Comparison of ENCODE assay signal across 10 mouse cellular contexts in the genomic region with DNA sequence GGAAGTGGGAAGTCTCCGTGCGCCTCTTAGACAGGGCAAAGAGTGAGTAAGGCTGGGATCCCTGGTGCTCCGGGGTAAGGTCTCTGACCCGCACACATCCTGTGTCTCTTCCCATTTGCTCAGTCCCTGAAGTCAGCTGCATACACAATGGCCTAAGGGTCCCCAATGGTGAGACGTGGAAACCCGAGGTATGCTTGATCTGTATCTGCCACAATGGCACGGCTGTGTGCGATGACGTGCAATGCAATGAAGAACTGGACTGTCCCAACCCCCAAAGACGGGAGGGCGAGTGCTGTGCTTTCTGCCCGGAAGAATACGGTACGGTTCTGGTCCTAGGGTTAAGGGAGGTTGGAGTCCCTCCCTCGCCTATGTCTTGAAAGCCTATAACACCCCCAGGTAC. TPM values are rescaled to one million over a fixed set of nuclear protein-coding genes. Genes with fewer than 3 reads are reported as not detected.
DNase-seq lines count a peak whose midpoint lies in the region; ATAC-seq and TF ChIP-seq lines count a peak whose summit lies in the region.
"Had no signal": no experiment of that assay in that cellular context is flagged by ENCODE, and none has a peak within 500 bp of the region (broad histone marks: within the 10 kb centered on the region; RNA-seq: fewer than 3 reads in every experiment).

No protein-coding gene starts in this region.

- H3K9me3 ChIP-seq in lung, embryonic 14.5 days (ENCODE audit: low read depth, low read length) = no peaks in the 10 kb centered on the region
- no peaks in the 10 kb centered on the region for H3K9me3 ChIP-seq in forebrain, embryonic 14.5 days (replicated peaks; ENCODE audit: control insufficient read depth, low read length)
- no peaks in the 10 kb centered on the region for H3K9me3 ChIP-seq in limb, embryonic 15.5 days
- no peaks in the 10 kb centered on the region for H3K9me3 ChIP-seq in stomach, embryonic 14.5 days (ENCODE audit: control insufficient read depth, low read depth, low read length)

- peak; percentile 41 for DNase-seq in lung, embryonic 14.5 days
- no peak for DNase-seq in lung, postnatal 4 days
- no peak for DNase-seq in forebrain, embryonic 14.5 days (ENCODE audit: low spot score)
- DNase-seq in thymus, postnatal 4 days = no peak
- no peak for DNase-seq in left cerebral cortex, adult 2 months (ENCODE audit: extremely low spot score in 1 of 2, low spot score in 2 of 2)
- DNase-seq: adrenal gland, adult 8-10 months had no signal

- peak overlapping the region; percentile 70 for H3K4me2 ChIP-seq in lung, embryonic 14.5 days
- peak overlapping the region; percentile 51 for H3K4me2 ChIP-seq in forebrain, embryonic 14.5 days (ENCODE audit: low read length)
- H3K4me2 ChIP-seq in limb, embryonic 15.5 days = peak overlapping the region; percentile 64
- peak overlapping the region; percentile 78 for H3K4me2 ChIP-seq in stomach, embryonic 14.5 days (replicated peaks; ENCODE audit: low read depth, low read length)

- H3K36me3 ChIP-seq in lung, embryonic 14.5 days (ENCODE audit: insufficient read depth) = peaks cover 51% of the 10 kb centered on the region
- H3K36me3 ChIP-seq in forebrain, embryonic 14.5 days (ENCODE audit: control insufficient read depth, insufficient read depth, low read length) = no peaks in the 10 kb centered on the region
- peaks cover 49% of the 10 kb centered on the region for H3K36me3 ChIP-seq in limb, embryonic 15.5 days
- H3K36me3 ChIP-seq in stomach, embryonic 14.5 days (ENCODE audit: control insufficient read depth, insufficient read depth, low read length) = peaks cover 45% of the 10 kb centered on the region

- H3K27ac ChIP-seq in lung, embryonic 14.5 days (ENCODE audit: low read depth) = peak overlapping the region; percentile 96; the same call in 1 of the 2 replicates
- no peak overlapping the region for H3K27ac ChIP-seq in forebrain, embryonic 14.5 days (ENCODE audit: low read depth, low read length)
- H3K27ac ChIP-seq in limb, embryonic 15.5 days = peak overlapping the region; percentile 97
- H3K27ac ChIP-seq in stomach, embryonic 14.5 days (ENCODE audit: low read length) = peak overlapping the region; percentile 96
- H3K27ac ChIP-seq in left cerebral cortex, adult 2 months = no peak overlapping the region

- intact Hi-C loops in left cerebral cortex, adult 2 months (cut with DNase I) = loop anchor here (1.0 to 5.0 kb wide), 5 partner anchors 71 to 207 kb away; a partner anchor contains a TSS

- TF ChIP-seq CTCF in lung, embryonic 14.5 days (IDR thresholded peaks at IDR 0.05; ENCODE audit: low read depth) = no peak
- TF ChIP-seq CTCF in left cerebral cortex, adult 2 months (IDR thresholded peaks at IDR 0.05) = no peak

- H3K4me1 ChIP-seq in lung, embryonic 14.5 days (ENCODE audit: insufficient read depth) = peaks cover 21% of the 10 kb centered on the region; the same call in 1 of the 2 replicates
- H3K4me1 ChIP-seq in forebrain, embryonic 14.5 days (ENCODE audit: control insufficient read depth, insufficient read depth, low read length) = peaks cover 8% of the 10 kb centered on the region
- peaks cover 85% of the 10 kb centered on the region for H3K4me1 ChIP-seq in limb, embryonic 15.5 days
- H3K4me1 ChIP-seq in stomach, embryonic 14.5 days (ENCODE audit: control insufficient read depth, insufficient read depth, low read length) = peaks cover 35% of the 10 kb centered on the region

- H3K27me3 ChIP-seq in lung, embryonic 14.5 days (ENCODE audit: insufficient read depth, low read length) = no peaks in the 10 kb centered on the region; the same call in 1 of the 2 replicates
- H3K27me3 ChIP-seq in forebrain, embryonic 14.5 days (replicated peaks; ENCODE audit: control insufficient read depth, insufficient read depth, low read length) = peaks cover 53% of the 10 kb centered on the region
- H3K27me3 ChIP-seq in limb, embryonic 15.5 days = 0 out of 2 replicates have a peak, but pooled peaks cover 12% of the 10 kb centered on the region
- H3K27me3 ChIP-seq in stomach, embryonic 14.5 days (ENCODE audit: control insufficient read depth, insufficient read depth, low read length) = no peaks in the 10 kb centered on the region

- WGBS in lung, embryonic 14.5 days = 2% methylated on average over 15 of the region's 15 CpGs
- under 1% methylated on average over 15 of the region's 15 CpGs for WGBS in forebrain, embryonic 14.5 days
- WGBS in limb, embryonic 15.5 days = 3% methylated on average over 15 of the region's 15 CpGs
- 3% methylated on average over 15 of the region's 15 CpGs for WGBS in stomach, embryonic 14.5 days

- no peak; the same call in 1 of the 2 replicates for ATAC-seq in lung, embryonic 14.5 days (ENCODE audit: insufficient read depth)
- no peak for ATAC-seq in forebrain, embryonic 14.5 days
- no peak for ATAC-seq in limb, embryonic 15.5 days (ENCODE audit: insufficient number of reproducible peaks, low FRiP score, low TSS enrichment, low read depth)
- ATAC-seq in stomach, embryonic 14.5 days (ENCODE audit: insufficient number of reproducible peaks, insufficient read depth, low FRiP score, low read depth) = no peak; the same call in 1 of the 2 replicates
- no peak for ATAC-seq in monocyte, adult 5-6 weeks (replicated peaks; ENCODE audit: insufficient number of reproducible peaks, low FRiP score, low TSS enrichment, poor library complexity, severe bottlenecking)

- H3K9ac ChIP-seq in lung, embryonic 14.5 days = peak overlapping the region; percentile 86
- H3K9ac ChIP-seq in forebrain, embryonic 14.5 days (ENCODE audit: low read length) = peak overlapping the region; percentile 41
- peak overlapping the region; percentile 81 for H3K9ac ChIP-seq in limb, embryonic 15.5 days
- peak overlapping the region; percentile 51 for H3K9ac ChIP-seq in stomach, embryonic 14.5 days (replicated peaks; ENCODE audit: low read depth, low read length)

- H3K4me3 ChIP-seq in lung, embryonic 14.5 days (ENCODE audit: low read depth, low read length) = peak overlapping the region; percentile 55
- peak overlapping the region; percentile 23 for H3K4me3 ChIP-seq in forebrain, embryonic 14.5 days (ENCODE audit: low read depth, low read length)
- peak overlapping the region; percentile 61 for H3K4me3 ChIP-seq in limb, embryonic 15.5 days
- peak overlapping the region; percentile 53 for H3K4me3 ChIP-seq in stomach, embryonic 14.5 days (ENCODE audit: low read depth, low read length)
- H3K4me3 ChIP-seq in left cerebral cortex, adult 2 months = no peak overlapping the region; the same call in 1 of the 2 replicates

RNA-seq across cellular contexts. Expression of a gene that starts 1.8 kb away (rescaled TPM):
- 1,035 and 1,062 TPM in 2 replicates for polyA plus RNA-seq in lung, embryonic 14.5 days (2014; fragmentation: Nextera tagmentation; extraction: Ambion mirVana)
- 20.6 and 41.7 TPM in 2 replicates for polyA plus RNA-seq in forebrain, embryonic 14.5 days (2014; fragmentation: Nextera tagmentation; extraction: Ambion mirVana)
- 4,882 and 5,832 TPM in 2 replicates for polyA plus RNA-seq in limb, embryonic 15.5 days (2015; fragmentation: Nextera tagmentation; extraction: Ambion mirVana)
- polyA plus RNA-seq in stomach, embryonic 14.5 days (2014; fragmentation: Nextera tagmentation; extraction: Ambion mirVana) = 1,157 and 1,247 TPM in 2 replicates
- not detected in 3 replicates for total RNA-seq in monocyte, adult 5-6 weeks (2017)
- 10 to 100 TPM; 15.2 to 16.9 TPM for total RNA-seq in left cerebral cortex, adult 2 months (2021)

RNA-seq across cellular contexts. Expression of a gene that starts 29.6 kb away (rescaled TPM):
- polyA plus RNA-seq in lung, embryonic 14.5 days (2014; fragmentation: Nextera tagmentation; extraction: Ambion mirVana) = not detected in 2 replicates
- not detected in 2 replicates for polyA plus RNA-seq in forebrain, embryonic 14.5 days (2014; fragmentation: Nextera tagmentation; extraction: Ambion mirVana)
- polyA plus RNA-seq in limb, embryonic 15.5 days (2015; fragmentation: Nextera tagmentation; extraction: Ambion mirVana) = 0.42 TPM in 1 of 2 replicates, not detected in the other
- not detected in 2 replicates for polyA plus RNA-seq in stomach, embryonic 14.5 days (2014; fragmentation: Nextera tagmentation; extraction: Ambion mirVana)
- total RNA-seq in monocyte, adult 5-6 weeks (2017) = 2.5 TPM in 1 of 3 replicates, not detected in the others
- not detected for total RNA-seq in left cerebral cortex, adult 2 months (2021)
- total RNA-seq: adrenal gland, adult 8-10 months; heart, adult 18-20 months had no signal

RNA-seq across cellular contexts. Expression of a gene that starts 38.3 kb away (rescaled TPM):
- polyA plus RNA-seq in lung, embryonic 14.5 days (2014; fragmentation: Nextera tagmentation; extraction: Ambion mirVana) = 0.35 TPM in 1 of 2 replicates, not detected in the other
- not detected in 2 replicates for polyA plus RNA-seq in forebrain, embryonic 14.5 days (2014; fragmentation: Nextera tagmentation; extraction: Ambion mirVana)
- 7.5 and 18.9 TPM in 2 replicates for polyA plus RNA-seq in limb, embryonic 15.5 days (2015; fragmentation: Nextera tagmentation; extraction: Ambion mirVana)
- 0.30 and 0.46 TPM in 2 replicates for polyA plus RNA-seq in stomach, embryonic 14.5 days (2014; fragmentation: Nextera tagmentation; extraction: Ambion mirVana)
- total RNA-seq in monocyte, adult 5-6 weeks (2017) = not detected in 3 replicates
- total RNA-seq in left cerebral cortex, adult 2 months (2021) = under 1 TPM in 1 of 2 experiments, not detected in 1; 0.35 TPM
- total RNA-seq: adrenal gland, adult 8-10 months had no signal

RNA-seq across cellular contexts. Expression of a gene that starts 53.0 kb away (rescaled TPM):
- polyA plus RNA-seq in lung, embryonic 14.5 days (2014; fragmentation: Nextera tagmentation; extraction: Ambion mirVana) = 13.0 and 14.3 TPM in 2 replicates
- polyA plus RNA-seq in forebrain, embryonic 14.5 days (2014; fragmentation: Nextera tagmentation; extraction: Ambion mirVana) = 20.8 and 21.8 TPM in 2 replicates
- polyA plus RNA-seq in limb, embryonic 15.5 days (2015; fragmentation: Nextera tagmentation; extraction: Ambion mirVana) = 9.7 and 9.9 TPM in 2 replicates
- 13.5 and 14.4 TPM in 2 replicates for polyA plus RNA-seq in stomach, embryonic 14.5 days (2014; fragmentation: Nextera tagmentation; extraction: Ambion mirVana)
- total RNA-seq in monocyte, adult 5-6 weeks (2017) = 127 to 216 TPM (median 141 TPM) in 3 replicates
- 100 to 1,000 TPM; 709 to 735 TPM for total RNA-seq in left cerebral cortex, adult 2 months (2021)

Comparison
In these comparisons a context has a peak if more than half of its experiments do, and no peak if none do; other contexts are left out.
1. H3K27ac ChIP-seq: peak in lung, embryonic 14.5 days (single experiment), limb, embryonic 15.5 days (single experiment) and stomach, embryonic 14.5 days (single experiment); none in forebrain, embryonic 14.5 days (single experiment) and left cerebral cortex, adult 2 months (single experiment).
2. RNA of a gene that starts 1.8 kb away (polyA plus RNA-seq): 4,882 to 5,832 TPM in limb, embryonic 15.5 days, 1,157 to 1,247 TPM in stomach, embryonic 14.5 days and 1,035 to 1,062 TPM in lung, embryonic 14.5 days; 20.6 to 41.7 TPM in forebrain, embryonic 14.5 days; every median in the first group is over 10 times any median in the second.
3. Peak in every context shown above with its lines, with median percentiles within 50 percentile points of each other: H3K4me2 ChIP-seq and H3K9ac ChIP-seq.